Mouse (Mus musculus) brain, embryonic 14.5 days (tissue): ENCODE measurements around the gene Ccdc141. TPM values are rescaled to one million over a fixed set of nuclear protein-coding genes. Genes with fewer than 3 reads are reported as not detected.

Experiments used
- DNase-seq: peaks from one replicate; pipeline ENCODE4 v3.0.0-alpha.2; 2011; ENCODE audit warnings: low read depth
- CTCF ChIP-seq: fragments of 200-500 bp; IDR thresholded peaks from 2 replicates; pipeline ENCODE4 v1.5.1; 2012; ENCODE audit warnings: inconsistent platforms, mild to moderate bottlenecking, moderate library complexity, borderline replicate concordance; ENCODE audit not compliant: insufficient read depth, insufficient read length; ENCODE audit errors: extremely low read depth
- POLR2A ChIP-seq: fragments of 200-500 bp; IDR thresholded peaks from 2 replicates; pipeline ENCODE4 v1.6.1; 2012; ENCODE audit warnings: mild to moderate bottlenecking, inconsistent platforms, borderline replicate concordance; ENCODE audit not compliant: poor library complexity, insufficient read depth, insufficient read length, severe bottlenecking; ENCODE audit errors: extremely low read depth
- polyA plus RNA-seq: library from polyadenylated mRNA; depleted of rRNA; stranded (reverse); fragments of >200 nt; gene quantifications from 2 replicates; pipeline ENCODE4 v1.2.3, GENCODE M21; 2012; rRNA removed

Ccdc141 gene
- polyA plus RNA-seq = 3.8 and 5.1 TPM in 2 replicates

DNA sequence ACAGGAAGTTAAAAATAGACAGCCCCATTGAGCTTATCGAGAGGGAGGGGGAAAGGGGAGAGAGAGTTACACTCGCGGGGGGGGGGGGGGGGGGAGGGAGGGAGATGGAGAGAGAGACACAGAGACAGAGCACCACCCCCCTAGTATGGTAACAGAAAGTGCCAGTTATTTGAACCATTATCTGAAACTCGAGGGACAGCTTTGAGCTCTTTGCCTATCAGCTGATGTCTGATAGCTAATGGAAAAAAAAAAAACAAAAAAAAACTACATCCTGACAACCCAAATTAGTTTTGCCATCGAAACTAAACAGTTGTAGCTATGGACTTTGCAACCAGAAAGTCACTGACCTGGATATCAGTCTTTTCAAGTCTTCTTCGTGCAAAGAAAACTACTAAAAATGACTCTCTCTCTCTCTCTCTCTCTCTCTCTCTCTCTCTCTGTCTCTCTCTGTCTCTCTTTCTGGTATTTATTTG is at the start of gene Ccdc141:
Gene Ccdc141, minus strand, starts transcription at position 4 of the 473 bp plus-strand sequence.
- TF ChIP-seq POLR2A = no peak
- TF ChIP-seq CTCF = no peak
- DNase-seq = no peak

- TF ChIP-seq POLR2A (no peak), CTCF (no peak)
- DNase-seq = no peak
These were observed 42.4 kb upstream of the Ccdc141 start for GRCm38 (mm10) chr2:77212885-77213284.

- TF ChIP-seq POLR2A (no peak), CTCF (no peak)
- no peak for DNase-seq
These were observed 36.5 kb upstream of the Ccdc141 start for GRCm38 (mm10) chr2:77206951-77207350.

- TF ChIP-seq CTCF = no peak
- no peak for TF ChIP-seq POLR2A
- peak; percentile 63 for DNase-seq
These were observed 33.5 kb upstream of the Ccdc141 start for GRCm38 (mm10) chr2:77203916-77204315.

DNA sequence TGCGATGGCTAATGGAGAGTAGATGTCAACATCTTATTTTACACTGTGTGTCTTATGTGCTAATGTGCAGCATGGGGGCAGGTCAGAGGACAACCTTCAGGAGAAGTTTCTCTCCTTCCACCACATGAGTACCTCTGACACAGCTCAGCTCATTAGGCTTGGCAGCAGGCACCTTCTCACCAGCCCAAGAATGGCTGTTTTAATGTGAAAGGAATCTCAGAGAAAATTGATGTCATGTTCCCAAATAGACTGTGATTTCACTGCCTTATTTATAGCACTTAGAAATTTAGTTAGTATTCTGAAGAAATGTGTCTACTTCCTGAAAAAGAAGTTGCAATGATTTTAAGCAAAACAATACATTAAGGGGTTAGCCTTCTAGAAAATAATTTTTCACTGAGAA is 31.5 kb upstream of the Ccdc141 start:
- DNase-seq = no peak
- no peak for TF ChIP-seq CTCF

DNA sequence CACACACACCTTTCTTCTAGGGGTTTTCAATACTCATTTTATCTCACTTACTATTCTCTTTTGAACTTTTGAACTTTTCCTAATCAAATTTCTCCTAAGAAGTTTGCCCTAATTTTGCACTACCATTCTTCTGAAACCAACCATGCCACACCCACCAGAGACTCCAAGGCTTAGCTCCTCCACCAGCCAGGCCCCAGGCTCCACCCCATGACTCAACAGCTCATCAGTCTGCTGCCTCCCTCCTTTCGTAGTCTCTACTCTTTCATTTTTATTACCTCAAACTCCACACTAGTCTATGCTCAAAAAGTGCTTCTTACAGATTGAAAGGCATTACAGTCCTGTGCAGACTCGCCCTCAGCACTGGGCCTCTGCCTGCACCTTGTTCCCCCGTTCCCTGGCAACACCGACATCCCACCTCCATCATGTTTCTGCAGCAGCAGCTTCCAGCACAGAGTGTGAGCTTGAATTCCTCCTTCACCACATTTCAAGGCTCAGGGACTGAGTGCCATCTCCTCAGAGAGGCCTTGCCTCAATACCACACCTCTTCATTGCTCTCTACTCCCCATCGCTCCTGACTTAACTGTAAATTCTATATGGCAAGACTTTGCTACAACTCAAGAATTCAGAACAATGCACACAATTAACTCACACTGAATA is 30.6 kb upstream of the Ccdc141 start:
- no peak for DNase-seq
- TF ChIP-seq CTCF (no peak), POLR2A (no peak)

GRCm38 (mm10) chr2:77200379-77200778 is 29.9 kb upstream of the Ccdc141 start:
- TF ChIP-seq POLR2A (no peak), CTCF (no peak)
- DNase-seq = no peak

DNA sequence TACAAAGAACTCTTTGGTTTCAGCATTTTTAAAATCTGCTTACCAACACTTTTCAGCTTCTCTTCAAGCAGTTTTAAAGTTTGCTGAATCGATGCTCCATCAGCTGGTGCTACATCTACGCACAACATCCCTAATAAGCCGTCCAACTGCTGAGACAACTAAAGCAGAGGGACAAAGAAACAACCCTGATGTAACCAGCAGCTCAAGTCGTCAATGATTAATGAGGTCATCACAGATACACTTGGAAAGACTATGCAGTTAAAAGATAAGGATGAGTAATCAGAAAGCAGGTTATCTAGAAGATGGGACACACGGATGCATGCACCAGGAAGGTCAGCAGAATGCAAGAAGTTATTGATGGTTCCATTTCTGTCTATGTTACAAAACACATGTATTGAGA is 27.8 kb upstream of the Ccdc141 start:
- TF ChIP-seq POLR2A = no peak
- TF ChIP-seq CTCF = no peak

DNA sequence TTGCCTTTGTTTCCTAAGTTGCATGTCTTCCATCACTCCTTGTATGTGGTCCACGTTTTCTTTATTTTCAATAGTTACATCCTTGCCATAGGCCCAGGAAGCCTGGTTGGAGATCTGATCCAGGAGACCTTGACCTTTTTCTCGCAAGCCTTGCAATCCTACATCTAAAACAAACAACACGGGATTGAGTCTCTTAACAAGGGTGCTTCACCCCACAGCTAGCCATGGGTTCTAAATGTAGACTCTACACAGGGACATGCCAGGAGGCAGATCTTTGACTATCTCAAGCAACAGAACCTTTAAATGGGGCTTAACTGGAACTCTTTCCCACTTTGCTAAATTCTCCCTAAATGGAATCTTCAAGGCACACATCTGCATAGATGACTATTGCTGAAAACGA is 26.4 kb upstream of the Ccdc141 start:
- DNase-seq = no peak
- no peak for TF ChIP-seq CTCF

More for the DNA sequence above, 27.8 kb upstream of the Ccdc141 start:
- no peak for DNase-seq

DNA sequence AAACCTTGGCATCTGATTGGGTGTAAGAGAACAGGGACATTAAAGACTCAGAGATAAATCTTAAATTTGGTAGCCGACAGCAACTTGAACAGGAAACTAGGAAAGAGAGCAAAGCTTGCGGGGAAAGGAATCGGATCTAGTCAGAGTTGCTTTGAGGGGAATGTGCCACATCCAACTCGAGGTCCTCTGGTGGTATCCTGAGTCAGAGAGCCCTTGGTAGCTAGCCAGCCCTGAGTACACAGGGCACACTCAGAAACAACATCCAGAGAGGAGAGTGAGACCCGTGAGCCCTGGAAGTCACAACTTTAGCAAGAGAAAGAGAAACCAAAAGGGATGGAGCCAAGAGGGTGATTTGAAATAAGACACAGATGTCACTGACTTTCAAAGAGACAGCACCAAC is 24.6 kb upstream of the Ccdc141 start:
- TF ChIP-seq POLR2A (no peak), CTCF (no peak)
- no peak for DNase-seq

DNA sequence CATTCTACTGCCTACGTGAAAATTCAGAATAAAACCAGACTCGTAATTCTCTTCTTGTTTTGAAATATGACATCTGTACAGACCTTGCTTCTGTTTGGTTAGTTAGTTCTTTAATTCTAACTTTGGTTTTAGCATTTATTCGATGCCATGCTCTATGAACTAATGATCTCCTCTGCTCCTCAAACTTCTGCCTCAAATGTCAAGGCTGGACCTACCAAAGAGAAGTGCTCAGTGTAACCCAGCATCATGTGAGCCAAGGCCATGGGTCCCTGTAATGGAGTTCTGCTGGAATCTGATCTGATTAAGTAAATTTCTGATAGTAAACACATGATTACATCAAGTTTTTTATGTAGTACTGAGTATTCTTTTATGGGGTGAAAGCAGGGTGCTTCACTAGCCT is 21.4 kb upstream of the Ccdc141 start:
- no peak for TF ChIP-seq POLR2A
- TF ChIP-seq CTCF = no peak
- no peak for DNase-seq

- no peak for DNase-seq
- no peak for TF ChIP-seq CTCF
- TF ChIP-seq POLR2A = no peak
These were observed 20.5 kb upstream of the Ccdc141 start for GRCm38 (mm10) chr2:77190891-77191290.
